Mouse (Mus musculus) ES-E14 (cell line): ENCODE data around the gene Eef1akmt1. TPM values are rescaled to one million over a fixed set of nuclear protein-coding genes. Genes with fewer than 3 reads are reported as not detected.

Experiments used
- DNase-seq: peaks from one replicate; pipeline ENCODE4 v3.0.0-alpha.2; 2013; ENCODE audit warnings: low read depth, low spot score
- H3K27ac ChIP-seq: 2 replicates; pipeline ENCODE4 v1.5.1; 2012; ENCODE audit warnings: low read depth, mild to moderate bottlenecking, low read length, moderate library complexity, mixed read lengths; ENCODE audit not compliant: poor library complexity, insufficient read depth, severe bottlenecking
- H3K36me3 ChIP-seq: 2 replicates; pipeline ENCODE4 v1.6.1; 2012; ENCODE audit warnings: mild to moderate bottlenecking, low read length, moderate library complexity, mixed read lengths; ENCODE audit not compliant: control insufficient read depth, poor library complexity, insufficient read depth, severe bottlenecking
- H3K4me1 ChIP-seq, 2 experiments: fragments of 150-350 bp in 1 of 2; sonication (generic) in 1 of 2; 2 replicates each; pipeline ENCODE4 v1.6.1; 2012; ENCODE audit warnings: low read length in 2 of 2, mild to moderate bottlenecking in 1 of 2, mixed read lengths in 1 of 2; ENCODE audit not compliant: control insufficient read depth in 2 of 2, insufficient read depth in 2 of 2, poor library complexity in 1 of 2
- H3K4me3 ChIP-seq, 2 experiments: fragments of 150-350 bp in 1 of 2; sonication (generic) in 1 of 2; 2 replicates each; pipeline ENCODE4 v1.5.1; 2012; ENCODE audit warnings: low read length in 2 of 2, low read depth in 1 of 2, mild to moderate bottlenecking in 1 of 2, mixed read lengths in 1 of 2; ENCODE audit not compliant: insufficient read depth in 1 of 2, poor library complexity in 1 of 2, severe bottlenecking in 1 of 2
- H3K9ac ChIP-seq: 2 replicates; pipeline ENCODE4 v1.6.1; 2012; ENCODE audit warnings: low read depth, mild to moderate bottlenecking, low read length, mixed read lengths; ENCODE audit not compliant: poor library complexity, insufficient read depth, severe bottlenecking
- H3K9me3 ChIP-seq: fragments of 150-350 bp; sonication (generic); 2 replicates; pipeline ENCODE4 v1.6.1; 2012; ENCODE audit warnings: low read depth, mild to moderate bottlenecking, low read length; ENCODE audit not compliant: control insufficient read depth, insufficient read depth
- CHD2 ChIP-seq: IDR thresholded peaks from 2 replicates; pipeline ENCODE4 v1.6.1; 2014; ENCODE audit warnings: mild to moderate bottlenecking, low read depth, low read length, inconsistent platforms
- HCFC1 ChIP-seq: IDR thresholded peaks from 2 replicates; pipeline ENCODE4 v1.6.1; 2012; ENCODE audit warnings: low read length, inconsistent platforms, borderline replicate concordance; ENCODE audit not compliant: insufficient read depth
- MAFK ChIP-seq: IDR thresholded peaks from 2 replicates; pipeline ENCODE4 v1.6.1; 2014; ENCODE audit warnings: mild to moderate bottlenecking, low read depth, low read length, inconsistent platforms; ENCODE audit not compliant: insufficient read depth
- ZC3H11A ChIP-seq: IDR thresholded peaks from 2 replicates; pipeline ENCODE4 v1.6.1; 2012; ENCODE audit warnings: low read depth, mild to moderate bottlenecking, inconsistent platforms, low read length, borderline replicate concordance
- ZNF384 ChIP-seq: IDR thresholded peaks from 2 replicates; pipeline ENCODE4 v1.6.1; 2012; ENCODE audit warnings: low read depth, low read length, inconsistent platforms
- in situ Hi-C, 2 experiments: fragments of 600-800 bp; cut with MboI; formaldehyde crosslinking; loops; one replicate each; pipeline ENCODE4 v1.15.1; 2025; ENCODE audit warnings: low sequenced_read_pairs in 2 of 2, inconsistent platforms in 1 of 2; ENCODE audit not compliant: unreplicated experiment in 2 of 2
- total RNA-seq: library from RNA; depleted of rRNA; stranded (reverse); fragments of 300-350 nt; gene quantifications from 2 replicates; pipeline ENCODE4 v1.2.3, GENCODE M21; 2012

Gene Eef1akmt1
- total RNA-seq, 1 experiment, result 29.2 TPM

GRCm38 (mm10) chr14:57576364-57577060 is 5.1 kb upstream of the Eef1akmt1 start:
- peaks cover 2 to 3% of the 10 kb centered on the region in 2 experiments; a peak in 2 of 4 replicates for H3K4me1 ChIP-seq
- peaks cover 2% of the 10 kb centered on the region; the same call in 1 of the 2 replicates for H3K36me3 ChIP-seq
- H3K27ac ChIP-seq, result no peak overlapping the region; the same call in 1 of the 2 replicates
- no peak overlapping the region for H3K9ac ChIP-seq
- TF ChIP-seq MAFK (no peak), HCFC1 (no peak), CHD2 (no peak), ZNF384 (no peak), ZC3H11A (no peak)
- in situ Hi-C loops, result no loop called here
- no peak overlapping the region for H3K4me3 ChIP-seq
- DNase-seq, result no peak
- H3K9me3 ChIP-seq, result no peaks in the 10 kb centered on the region

DNA sequence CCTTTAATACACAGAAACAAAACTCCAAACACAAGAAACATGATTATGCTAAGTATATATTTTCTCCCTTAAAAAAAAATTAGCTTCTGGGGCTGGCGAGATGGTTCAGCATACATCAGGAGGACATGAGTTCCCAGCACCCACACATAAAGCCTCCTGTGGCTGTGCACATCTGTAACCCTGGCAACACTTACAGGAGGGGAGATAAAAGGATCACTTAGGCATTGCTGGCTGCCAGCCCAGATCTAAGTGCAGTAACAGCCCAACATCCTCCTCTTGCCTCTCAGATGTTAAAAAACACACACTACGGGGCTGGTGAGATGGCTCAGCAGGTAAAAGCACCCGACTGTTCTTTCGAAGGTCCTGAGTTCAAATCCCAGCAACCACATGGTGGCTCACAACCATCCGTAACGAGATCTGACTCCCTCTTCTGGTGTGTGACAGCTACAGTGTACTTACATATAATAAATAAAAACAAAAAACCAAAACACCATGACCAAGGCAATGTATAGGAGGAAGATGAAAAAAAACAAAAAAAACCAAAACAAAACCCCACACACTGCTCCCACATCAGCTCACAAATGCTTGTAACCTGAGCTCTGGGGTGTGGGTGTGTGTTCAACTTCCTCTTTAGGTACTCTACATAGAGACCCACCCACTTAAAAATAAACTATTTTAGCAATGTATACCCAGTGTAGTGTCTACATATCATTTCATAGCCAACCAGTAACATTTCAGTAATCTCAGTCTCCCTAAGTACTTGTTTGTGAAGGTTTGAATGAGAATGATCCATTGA is 3.6 kb upstream of the Eef1akmt1 start:
- no peak overlapping the region for H3K9ac ChIP-seq
- H3K27ac ChIP-seq, result no peak overlapping the region
- in situ Hi-C loops, result no loop called here
- no peak for TF ChIP-seq ZC3H11A
- TF ChIP-seq CHD2, result no peak
- no peak for TF ChIP-seq ZNF384
- no peak for TF ChIP-seq HCFC1
- no peak for TF ChIP-seq MAFK
- H3K9me3 ChIP-seq, result no peaks in the 10 kb centered on the region
- peaks cover 2% of the 10 kb centered on the region; the same call in 1 of the 2 replicates for H3K36me3 ChIP-seq
- peaks cover 2 to 3% of the 10 kb centered on the region in 2 experiments; a peak in 2 of 4 replicates for H3K4me1 ChIP-seq
- no peak overlapping the region for H3K4me3 ChIP-seq
- no peak for DNase-seq

DNA sequence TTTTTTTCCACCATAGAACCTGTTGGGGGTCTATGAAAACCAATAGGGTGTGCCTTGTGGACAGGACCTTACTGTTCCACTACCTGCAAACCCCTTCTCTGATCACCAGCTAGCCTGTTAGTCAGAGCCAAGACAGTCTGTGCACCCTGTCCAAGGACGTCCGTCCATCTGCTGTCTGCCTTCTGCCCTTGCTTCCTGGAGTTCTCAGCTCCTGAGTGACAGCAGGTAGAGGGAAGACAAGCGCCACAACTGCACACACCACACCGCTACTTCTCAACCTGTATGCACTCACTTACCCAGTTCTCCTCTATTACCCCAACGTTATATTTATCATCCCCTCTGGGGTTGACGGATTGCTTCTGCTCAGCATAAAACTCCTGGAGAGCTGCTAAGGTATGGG is 5.8 kb downstream of the Eef1akmt1 start:
- Histone ChIP-seq H3K27ac (no peak overlapping the region), H3K4me1 (no peaks in the 10 kb centered on the region; a peak in 1 of 4 replicates), H3K9me3 (no peaks in the 10 kb centered on the region), H3K9ac (no peak overlapping the region), H3K4me3 (no peak overlapping the region), H3K36me3 (peaks cover 4% of the 10 kb centered on the region; the same call in 1 of the 2 replicates)
- DNase-seq, result no peak
- no peak for TF ChIP-seq ZC3H11A
- TF ChIP-seq HCFC1, result no peak
- TF ChIP-seq CHD2, result no peak
- TF ChIP-seq MAFK, result no peak
- no peak for TF ChIP-seq ZNF384
- in situ Hi-C loops, result no loop called here

GRCm38 (mm10) chr14:57556922-57557321 is 14.5 kb downstream of the Eef1akmt1 start:
- H3K27ac ChIP-seq, result no peak overlapping the region
- H3K4me1 ChIP-seq, result peaks cover 0 to 8% of the 10 kb centered on the region in 2 experiments; a peak in 1 of 4 replicates
- H3K36me3 ChIP-seq, result peaks cover 5% of the 10 kb centered on the region; the same call in 1 of the 2 replicates
- in situ Hi-C loops, result no loop called here
- no peak overlapping the region for H3K4me3 ChIP-seq
- no peak for TF ChIP-seq HCFC1
- no peak for TF ChIP-seq ZNF384
- no peak for TF ChIP-seq MAFK
- no peak for TF ChIP-seq ZC3H11A
- TF ChIP-seq CHD2, result no peak
- H3K9ac ChIP-seq, result no peak overlapping the region
- no peak for DNase-seq
- H3K9me3 ChIP-seq, result no peaks in the 10 kb centered on the region
